Mouse (Mus musculus): ENCODE results near the gene Amer1.

DNA sequence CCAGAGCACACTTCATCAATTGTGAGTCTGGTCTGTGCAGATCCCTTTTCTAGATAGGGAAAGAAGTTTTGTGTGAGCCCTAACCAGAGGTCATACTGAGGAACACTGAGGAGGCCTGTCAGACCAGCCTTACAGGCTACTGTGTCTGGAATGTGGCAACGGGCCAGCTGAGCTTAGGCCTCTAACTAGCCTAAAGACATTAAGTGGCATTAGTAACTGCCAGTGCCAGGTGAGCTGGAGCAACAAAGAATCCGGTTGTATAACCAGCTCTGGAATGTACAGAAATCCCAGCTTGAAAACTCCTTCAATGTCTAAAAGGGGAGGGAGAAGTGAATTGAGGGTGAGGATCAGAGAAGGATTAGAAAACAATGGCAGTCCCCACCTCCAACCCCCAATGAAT lies 1.2 kb upstream of the Amer1 start:
- no peak for TF ChIP-seq POLR2A (IDR thresholded peaks at IDR 0.05; ENCODE audit: borderline replicate concordance, extremely low read depth, insufficient read depth, insufficient read length, poor library complexity, severe bottlenecking)
- TF ChIP-seq CTCF (IDR thresholded peaks at IDR 0.05; ENCODE audit: borderline replicate concordance, extremely low read depth, insufficient read depth, insufficient read length) = no peak

Measured in brain, embryonic 14.5 days (tissue).